Mouse (Mus musculus): ENCODE measurements around the gene Cdh18.
"Not testable (repeated sequence)": the region's sequence is repeated elsewhere in the genome, so short reads cannot be mapped to it uniquely, and the experiment has no call there.

Cdh18 gene

DNA sequence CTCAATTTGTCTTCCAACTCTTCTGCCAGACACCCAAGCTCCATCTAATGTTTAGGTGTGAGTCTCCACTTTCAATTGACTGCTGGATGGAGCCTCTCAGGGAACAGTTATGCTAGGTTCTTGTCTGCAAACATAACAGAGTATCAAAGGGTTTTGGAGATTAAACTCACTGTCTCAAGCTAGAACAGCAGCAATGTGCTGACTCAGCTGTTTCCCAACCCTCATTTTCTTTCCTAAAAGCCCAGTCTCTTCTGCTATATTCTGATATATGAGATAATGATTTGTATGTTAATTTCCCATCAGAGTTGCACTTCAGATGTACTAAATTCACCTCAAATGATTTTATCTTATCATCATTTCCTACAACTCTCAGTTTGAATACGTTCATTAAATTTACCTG lies 398.4 kb downstream of the Cdh18 start:
- no peak for DNase-seq (ENCODE audit: low read depth, low spot score)

DNA sequence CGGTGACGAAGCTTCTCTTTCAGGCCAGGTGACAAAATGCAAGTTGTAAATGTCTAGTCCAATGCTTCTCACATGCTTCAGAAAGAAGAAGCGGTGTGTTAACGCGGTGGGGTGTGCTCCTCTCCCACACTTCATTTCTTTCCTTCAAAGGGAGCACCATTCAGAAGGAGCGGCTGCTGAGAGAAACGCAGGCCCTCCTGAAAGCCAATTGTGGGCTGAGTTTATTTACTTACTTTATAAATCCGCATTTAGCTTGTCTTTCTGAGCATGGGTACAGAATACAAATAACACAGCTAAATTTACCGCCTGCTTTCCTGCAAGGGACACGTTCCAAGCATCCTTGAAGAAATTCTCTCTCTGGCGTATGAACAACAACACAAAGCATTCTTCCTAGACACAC lies 420.6 kb downstream of the Cdh18 start:
- DNase-seq (ENCODE audit: low read depth, low spot score) = no peak

- DNase-seq (ENCODE audit: low read depth, low spot score) = no peak
Measured at GRCm38 (mm10) chr15:22980136-22980535, 431.3 kb downstream of the Cdh18 start.

GRCm38 (mm10) chr15:22984647-22985046 lies 435.8 kb downstream of the Cdh18 start:
- no peak for DNase-seq (ENCODE audit: low read depth, low spot score)

- no peak for DNase-seq (ENCODE audit: low read depth, low spot score)
Measured at GRCm38 (mm10) chr15:23016680-23017079, 467.9 kb downstream of the Cdh18 start.

GRCm38 (mm10) chr15:23021151-23021550 lies 472.3 kb downstream of the Cdh18 start:
- no peak for DNase-seq (ENCODE audit: low read depth, low spot score)

GRCm38 (mm10) chr15:23022635-23023034 lies 473.8 kb downstream of the Cdh18 start:
- DNase-seq (ENCODE audit: low read depth, low spot score) = no peak

DNA sequence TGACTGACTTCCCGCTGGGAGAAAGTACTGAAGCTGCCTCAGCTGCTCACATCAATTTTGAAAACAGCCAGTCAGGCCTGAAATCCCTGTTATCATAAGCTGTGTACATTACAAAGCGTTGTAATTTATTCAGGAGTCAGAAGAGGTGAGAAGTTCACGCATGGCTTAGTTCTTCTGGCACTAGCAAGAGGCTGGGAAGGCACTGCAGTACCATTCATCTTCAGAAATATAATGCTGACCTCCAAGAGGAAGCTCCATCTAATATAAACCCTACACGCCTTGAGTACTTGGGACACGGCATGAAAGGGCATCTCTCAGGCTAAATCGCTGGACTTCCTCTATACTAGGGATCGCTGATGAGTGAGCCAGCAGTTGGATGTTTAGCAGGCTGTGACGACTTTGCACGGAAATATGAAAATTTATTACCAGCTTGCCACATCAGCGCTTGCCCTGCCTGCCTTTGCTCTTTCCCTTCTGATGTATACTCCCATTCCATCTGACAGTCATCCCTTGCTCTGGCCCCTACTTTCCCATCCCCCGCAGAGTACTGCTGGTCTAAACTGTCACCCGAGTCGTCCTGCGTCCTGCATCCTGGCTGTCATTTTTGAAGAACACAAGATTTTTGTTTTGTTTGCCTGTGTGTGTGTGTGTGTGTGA lies 486.9 kb downstream of the Cdh18 start:
- DNase-seq (ENCODE audit: low read depth, low spot score) = no peak

DNA sequence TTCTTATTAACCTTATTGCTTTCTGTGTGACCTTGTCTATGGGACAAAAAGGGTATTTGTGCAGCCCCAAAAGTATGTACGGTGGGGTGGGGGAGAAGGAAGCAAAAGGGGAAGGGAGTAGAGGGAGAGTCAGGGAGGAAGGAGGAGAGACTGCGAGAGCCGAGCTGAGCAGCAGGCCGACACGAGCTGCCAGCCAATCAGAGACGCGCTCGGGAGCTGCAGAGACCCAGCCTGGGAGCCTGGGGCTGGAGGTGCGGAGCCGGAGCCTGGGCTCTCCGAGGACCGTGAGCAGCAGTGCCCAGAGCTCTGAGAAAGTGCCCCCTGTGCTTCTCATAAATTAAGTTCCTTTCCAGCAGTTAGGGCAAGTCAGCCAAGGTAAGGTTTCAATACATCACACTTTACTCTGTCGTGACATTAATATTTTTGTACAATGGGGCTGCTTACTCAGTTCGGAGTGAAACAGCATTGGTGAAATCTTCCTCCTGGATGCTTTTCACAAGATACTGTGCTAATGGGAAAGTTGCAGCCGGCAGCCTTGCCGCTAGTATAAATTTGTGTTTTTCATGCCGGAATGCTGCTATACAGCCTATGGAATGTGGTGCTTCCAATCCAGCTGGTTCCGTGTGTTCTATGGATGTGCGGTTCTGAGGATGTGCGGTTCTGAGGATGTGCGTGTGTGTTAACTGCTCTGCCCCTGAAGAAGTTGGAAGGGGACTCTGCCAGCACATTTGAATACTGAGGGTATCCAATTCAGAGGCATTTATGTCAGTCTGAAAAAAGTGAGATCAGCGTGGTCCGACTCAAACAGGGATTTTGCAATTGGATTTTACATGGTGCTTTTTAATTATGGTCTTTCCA lies 487.6 kb downstream of the Cdh18 start:
- DNase-seq (ENCODE audit: low read depth, low spot score) = no peak

GRCm38 (mm10) chr15:23037561-23037960 lies 488.7 kb downstream of the Cdh18 start:
- no peak for DNase-seq (ENCODE audit: low read depth, low spot score)

GRCm38 (mm10) chr15:23046127-23046785 lies 497.4 kb downstream of the Cdh18 start:
- no peak for DNase-seq (ENCODE audit: low read depth, low spot score)

DNA sequence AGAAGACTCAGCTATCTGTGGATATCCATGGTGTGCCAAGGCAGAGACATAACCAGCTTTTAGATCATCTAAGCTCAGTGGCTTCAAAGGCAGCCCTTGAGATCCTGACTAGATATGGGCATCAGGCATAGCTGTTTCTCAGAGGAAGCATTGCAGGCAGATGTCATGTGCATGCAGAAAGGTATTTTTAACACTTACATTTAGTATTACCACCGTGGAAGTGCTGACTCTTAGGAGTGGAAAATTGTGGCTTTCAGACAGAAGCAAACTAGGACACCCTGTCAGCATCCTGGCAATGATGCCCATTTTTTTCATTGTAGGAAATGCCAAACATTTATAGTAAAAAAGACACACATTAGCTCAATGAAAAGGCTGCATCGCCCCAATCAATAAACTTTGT lies 503.2 kb downstream of the Cdh18 start:
- no peak for DNase-seq (ENCODE audit: low read depth, low spot score)

GRCm38 (mm10) chr15:23085326-23085725 lies 536.5 kb downstream of the Cdh18 start:
- DNase-seq (ENCODE audit: low read depth, low spot score) = not testable (repeated sequence)

- no peak for DNase-seq (ENCODE audit: low read depth, low spot score)
Measured at GRCm38 (mm10) chr15:23087535-23087934, 538.7 kb downstream of the Cdh18 start.

DNA sequence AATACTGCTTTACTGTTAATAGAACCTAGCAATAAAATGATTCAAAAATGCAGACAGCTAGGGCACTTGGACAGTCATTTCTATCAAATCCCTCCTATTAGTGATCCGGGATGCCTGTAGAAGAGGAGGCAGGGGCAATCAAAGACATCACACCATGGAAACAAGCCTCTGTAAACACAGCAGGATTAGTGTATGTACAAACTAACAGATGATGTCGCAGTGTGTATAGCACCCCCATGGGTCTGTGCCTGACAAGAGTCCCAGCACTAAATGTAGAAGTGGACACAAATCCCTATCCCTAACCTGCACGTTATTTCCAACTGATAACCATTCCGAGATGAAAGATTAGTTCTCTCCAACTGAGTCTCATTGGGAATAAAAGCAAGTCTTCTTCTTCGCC lies 547.8 kb downstream of the Cdh18 start:
- no peak for DNase-seq (ENCODE audit: low read depth, low spot score)

GRCm38 (mm10) chr15:23104668-23105380 lies 556.0 kb downstream of the Cdh18 start:
- DNase-seq (ENCODE audit: low read depth, low spot score) = no peak

DNA sequence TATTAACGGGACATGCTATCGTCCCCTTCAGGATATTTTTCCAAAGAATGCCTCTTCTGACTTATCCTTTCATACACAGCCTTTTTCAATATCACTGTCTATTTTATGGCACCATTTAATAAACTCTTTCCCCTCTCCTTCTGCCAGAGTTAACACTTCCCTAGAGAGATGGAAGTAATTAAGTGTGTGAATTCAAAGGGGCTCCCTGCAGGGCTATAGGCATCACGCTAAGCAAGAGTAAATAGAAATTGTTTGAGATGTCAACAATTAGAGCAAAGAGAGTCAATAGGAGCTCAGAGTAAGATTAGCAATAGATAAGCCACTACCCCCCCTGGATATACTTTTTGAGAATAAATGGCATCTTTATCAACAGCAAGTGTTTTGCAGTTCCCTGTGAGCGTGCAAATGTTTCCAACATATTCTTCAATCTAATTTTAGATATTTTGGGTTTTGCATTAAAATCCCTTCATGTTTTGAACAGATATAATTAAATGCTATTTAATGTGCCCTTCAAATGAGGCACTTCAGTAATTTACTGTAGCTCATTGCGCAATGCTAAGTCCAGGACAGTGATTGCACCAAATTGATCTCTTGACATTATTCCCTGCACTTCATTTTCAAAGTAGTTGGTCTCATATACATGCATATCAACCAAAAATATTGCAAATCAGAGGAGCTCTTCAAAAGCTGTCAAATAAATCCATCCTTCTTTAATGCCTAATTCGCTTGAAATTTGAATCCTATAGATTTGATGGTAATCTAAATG lies 586.3 kb downstream of the Cdh18 start:
- DNase-seq (ENCODE audit: low read depth, low spot score) = no peak

DNA sequence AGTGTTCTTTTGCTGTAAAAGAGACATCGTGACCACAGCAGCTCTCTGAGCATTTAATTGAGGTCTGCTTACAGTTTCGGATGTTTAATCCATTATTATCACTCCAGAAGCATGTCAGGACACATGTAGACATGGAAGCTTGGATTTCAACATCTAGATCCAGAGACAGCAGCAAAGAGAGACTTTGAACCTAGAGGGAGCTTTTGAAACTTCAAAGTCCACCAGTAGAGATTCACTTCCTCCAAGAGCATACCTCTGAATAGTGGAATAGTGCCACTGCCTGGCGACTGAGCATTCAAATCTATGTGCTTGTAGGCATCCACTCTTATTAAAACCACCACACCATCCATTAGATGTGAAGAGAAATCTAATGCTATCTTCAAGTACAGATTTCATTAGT lies 588.1 kb downstream of the Cdh18 start:
- DNase-seq (ENCODE audit: low read depth, low spot score) = no peak

DNA sequence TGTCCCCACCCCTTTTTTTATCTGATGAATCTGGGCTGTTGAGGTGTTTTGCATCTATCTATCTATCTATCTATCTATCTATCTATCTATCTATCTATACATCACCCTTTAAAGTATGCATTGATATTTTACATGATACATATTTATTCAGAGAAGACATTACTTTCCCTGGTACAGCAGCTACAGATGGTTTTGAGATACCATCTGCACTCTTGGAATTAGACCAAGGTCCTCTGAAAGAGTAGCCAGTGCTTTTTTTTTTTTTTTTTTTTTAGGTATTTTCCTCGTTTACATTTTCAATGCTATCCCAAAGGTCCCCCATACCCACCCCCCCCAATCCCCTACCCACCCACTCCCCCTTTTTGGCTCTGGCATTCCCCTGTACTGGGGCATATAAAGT lies 594.1 kb downstream of the Cdh18 start:
- not testable (repeated sequence) for DNase-seq (ENCODE audit: low read depth, low spot score)

GRCm38 (mm10) chr15:23155883-23156282 lies 607.1 kb downstream of the Cdh18 start:
- no peak for DNase-seq (ENCODE audit: low read depth, low spot score)

DNA sequence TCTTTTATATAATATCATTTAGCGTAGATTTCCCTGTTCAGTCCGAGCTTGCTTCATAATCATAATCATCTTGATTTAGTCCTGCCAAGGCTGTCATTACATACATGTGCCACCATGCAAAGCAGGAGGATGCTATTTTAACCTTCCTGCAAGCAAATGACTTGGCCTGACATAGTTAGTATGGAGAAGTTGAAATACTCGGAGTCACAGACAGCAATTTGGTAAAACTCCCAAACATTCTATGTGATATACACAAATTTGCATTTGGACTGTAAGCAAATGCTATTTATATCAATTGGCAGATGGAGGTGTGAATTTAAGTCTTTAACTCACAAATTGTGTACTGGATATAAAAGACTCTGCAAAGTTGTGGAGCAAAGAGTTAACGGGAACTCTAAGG lies 616.0 kb downstream of the Cdh18 start:
- no peak for DNase-seq (ENCODE audit: low read depth, low spot score)
